Mouse (Mus musculus): ENCODE measurements at regions not wholly inside any gene's neighbourhood (a gene's known extent, or its start where the extent isn't known, plus 50 kb on each side); places are given as distances from the start of the nearest gene placed in this dataset.
A peak's percentile ranks its signal among the peaks of the same experiment; 100 is the strongest.

DNA sequence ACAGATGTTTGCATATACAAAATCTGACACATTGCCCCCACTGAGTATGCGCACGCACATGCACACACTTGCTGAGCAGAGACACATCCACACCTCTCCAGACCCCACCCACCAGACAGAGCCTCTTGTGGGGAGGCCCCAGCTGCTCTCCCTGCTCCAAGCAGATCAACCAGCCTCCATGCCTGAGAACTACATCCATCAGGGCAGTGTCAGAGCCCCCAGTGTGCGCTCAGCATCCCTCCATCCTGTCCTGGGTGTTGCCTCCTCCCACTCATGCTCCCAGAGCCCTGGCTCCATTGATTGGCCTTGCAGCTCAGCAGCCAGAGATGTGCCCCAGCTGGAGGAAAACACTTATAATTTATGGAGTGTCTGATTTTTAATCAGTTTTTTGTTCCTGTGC is 124.1 kb upstream of the Rpl38 start:
- no peak for DNase-seq (ENCODE audit: extremely low spot score in 1 of 2, low spot score in 2 of 2)
- H3K27ac ChIP-seq, result no peak overlapping the region
- no peak overlapping the region for H3K4me3 ChIP-seq
- intact Hi-C loops (cut with DNase I), result no loop called here
- no peak for TF ChIP-seq CTCF (IDR thresholded peaks at IDR 0.05)

DNA sequence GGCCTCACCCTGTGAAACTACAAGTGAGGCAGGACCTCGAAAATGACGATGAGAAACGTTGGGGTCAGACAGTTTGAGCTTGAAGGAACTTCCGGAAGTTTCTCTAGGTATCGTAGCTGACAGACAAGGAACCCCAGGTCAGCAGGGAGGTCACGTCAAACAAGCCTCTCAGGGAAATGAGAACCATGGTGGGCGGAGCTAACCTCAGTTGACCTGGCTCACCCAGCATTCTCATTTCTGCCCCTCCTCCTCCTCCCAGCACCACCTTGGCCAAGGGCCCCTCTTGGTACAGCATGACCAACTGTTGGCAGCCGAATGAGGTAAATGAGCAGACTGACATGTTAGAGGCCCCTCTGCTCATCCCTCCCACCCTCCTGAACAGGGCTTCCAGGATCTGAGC is 126.2 kb upstream of the Rpl38 start:
- intact Hi-C loops (cut with DNase I), result no loop called here
- Histone ChIP-seq H3K27ac (no peak overlapping the region), H3K4me3 (no peak overlapping the region)
- DNase-seq (ENCODE audit: extremely low spot score in 1 of 2, low spot score in 2 of 2), result no peak
- TF ChIP-seq CTCF (IDR thresholded peaks at IDR 0.05), result no peak

DNA sequence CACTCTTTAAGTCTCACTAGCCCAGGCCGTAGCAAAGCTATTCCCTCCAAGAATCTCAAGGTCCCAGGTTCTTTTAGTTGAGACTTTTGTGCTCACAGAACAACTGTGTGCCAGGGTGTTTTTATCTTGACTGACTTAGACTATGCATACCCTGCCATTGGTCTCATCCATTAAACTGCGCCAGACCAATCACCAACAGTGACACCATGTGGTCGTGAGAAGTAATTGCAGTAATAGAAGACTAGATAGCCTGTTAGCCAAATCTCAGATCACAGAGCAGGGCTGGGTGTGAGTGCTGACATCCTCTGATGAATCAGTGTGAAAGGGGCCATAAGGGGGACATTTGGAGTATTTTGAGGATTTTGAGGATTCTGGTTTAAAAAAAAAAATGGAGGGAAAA is 127.8 kb upstream of the Rpl38 start:
- TF ChIP-seq CTCF (IDR thresholded peaks at IDR 0.05), result peak; percentile 20
- no peak overlapping the region for H3K4me3 ChIP-seq

DNA sequence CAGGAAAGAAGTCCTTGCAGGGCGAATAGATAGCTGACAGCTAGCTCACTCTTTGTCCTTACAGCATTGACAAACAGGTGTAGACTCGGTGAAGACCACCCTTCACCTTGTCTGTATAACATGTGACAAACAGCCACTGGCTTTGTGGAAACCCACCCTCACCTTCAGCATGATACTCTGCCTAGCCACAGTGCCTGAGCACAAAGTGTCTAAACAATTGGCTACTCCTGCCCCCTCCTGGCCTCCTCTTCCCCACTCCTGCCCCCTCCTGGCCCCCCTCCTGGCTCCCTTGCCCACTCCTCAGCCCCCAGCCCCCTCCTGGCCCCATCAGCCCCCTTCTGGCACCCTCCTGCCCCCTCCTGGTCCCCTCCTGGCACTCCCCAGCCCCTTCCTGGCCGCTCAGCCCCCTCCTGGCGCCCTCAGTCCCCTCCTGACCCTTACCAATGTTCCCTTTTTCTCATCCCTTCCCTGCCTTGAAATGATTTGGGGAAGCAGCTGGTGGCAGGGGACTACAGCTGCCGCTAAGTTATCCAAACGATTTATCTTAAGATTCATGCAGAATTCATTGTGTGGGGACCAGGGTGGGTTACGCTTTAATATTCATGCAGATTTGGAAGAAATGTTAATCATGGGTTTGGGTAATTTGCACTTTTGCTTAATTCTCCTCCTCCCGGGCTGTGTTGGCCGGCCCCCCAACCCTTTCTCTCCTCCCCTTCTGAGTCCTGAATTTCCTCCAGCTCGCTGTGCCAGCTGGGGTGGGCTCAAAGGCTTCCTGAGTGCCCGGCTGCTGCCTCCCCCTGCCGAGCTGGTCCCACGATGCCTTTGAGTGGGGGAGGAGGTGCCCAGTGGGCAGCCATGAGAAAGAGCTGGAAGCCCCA is 131.5 kb upstream of the Rpl38 start:
- no peak overlapping the region for H3K27ac ChIP-seq
- no peak for TF ChIP-seq CTCF (IDR thresholded peaks at IDR 0.05)
- no peak overlapping the region for H3K4me3 ChIP-seq
- no peak for DNase-seq (ENCODE audit: extremely low spot score in 1 of 2, low spot score in 2 of 2)
- intact Hi-C loops (cut with DNase I), result no loop called here

More for the DNA sequence above, 127.8 kb upstream of the Rpl38 start:
- no peak for DNase-seq (ENCODE audit: extremely low spot score in 1 of 2, low spot score in 2 of 2)
- no peak overlapping the region for H3K27ac ChIP-seq
- intact Hi-C loops (cut with DNase I), result no loop called here

DNA sequence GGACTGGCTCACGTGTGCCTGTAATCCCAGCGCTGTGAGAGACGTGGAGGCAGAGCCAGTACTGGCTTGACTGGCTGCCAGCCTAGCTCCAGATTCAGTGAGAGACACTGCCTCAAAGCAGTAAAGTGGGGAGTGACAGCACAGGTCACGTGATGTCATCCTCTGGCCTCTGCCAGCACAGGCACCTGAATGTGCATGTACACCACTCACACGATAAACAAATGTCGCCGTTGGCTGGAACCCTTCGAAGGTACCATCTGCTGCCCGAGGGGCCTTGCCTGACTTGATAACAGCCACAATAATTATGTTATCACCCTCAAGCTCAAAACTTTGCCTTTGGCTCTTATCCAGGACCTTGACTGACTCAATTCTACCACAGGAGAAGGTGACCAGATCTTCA is 132.4 kb upstream of the Rpl38 start:
- intact Hi-C loops (cut with DNase I), result no loop called here
- no peak for DNase-seq (ENCODE audit: extremely low spot score in 1 of 2, low spot score in 2 of 2)
- TF ChIP-seq CTCF (IDR thresholded peaks at IDR 0.05), result no peak
- Histone ChIP-seq H3K4me3 (no peak overlapping the region), H3K27ac (no peak overlapping the region)

DNA sequence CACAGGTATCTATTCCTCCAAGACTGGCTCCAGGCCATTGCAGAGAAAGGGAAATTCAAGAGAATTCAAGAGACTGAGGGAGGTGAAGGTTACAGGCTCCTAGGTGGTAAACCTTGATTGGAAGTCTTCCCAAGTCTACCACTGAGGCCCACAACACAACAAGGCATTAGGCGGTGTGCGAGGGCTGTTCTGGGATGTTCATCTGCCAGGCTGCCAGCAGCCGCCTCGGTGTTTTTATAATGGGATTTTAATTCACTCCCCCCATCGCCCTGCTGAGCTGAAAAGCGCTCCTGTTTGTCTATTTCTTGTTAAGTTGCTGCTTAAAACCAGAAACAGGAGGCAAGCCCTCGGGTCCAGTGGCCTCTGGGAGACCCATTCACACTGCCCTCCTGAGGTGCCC is 133.9 kb upstream of the Rpl38 start:
- H3K4me3 ChIP-seq, result no peak overlapping the region
- no peak for TF ChIP-seq CTCF (IDR thresholded peaks at IDR 0.05)
- intact Hi-C loops (cut with DNase I), result no loop called here
- H3K27ac ChIP-seq, result no peak overlapping the region
- no peak for DNase-seq (ENCODE audit: extremely low spot score in 1 of 2, low spot score in 2 of 2)

DNA sequence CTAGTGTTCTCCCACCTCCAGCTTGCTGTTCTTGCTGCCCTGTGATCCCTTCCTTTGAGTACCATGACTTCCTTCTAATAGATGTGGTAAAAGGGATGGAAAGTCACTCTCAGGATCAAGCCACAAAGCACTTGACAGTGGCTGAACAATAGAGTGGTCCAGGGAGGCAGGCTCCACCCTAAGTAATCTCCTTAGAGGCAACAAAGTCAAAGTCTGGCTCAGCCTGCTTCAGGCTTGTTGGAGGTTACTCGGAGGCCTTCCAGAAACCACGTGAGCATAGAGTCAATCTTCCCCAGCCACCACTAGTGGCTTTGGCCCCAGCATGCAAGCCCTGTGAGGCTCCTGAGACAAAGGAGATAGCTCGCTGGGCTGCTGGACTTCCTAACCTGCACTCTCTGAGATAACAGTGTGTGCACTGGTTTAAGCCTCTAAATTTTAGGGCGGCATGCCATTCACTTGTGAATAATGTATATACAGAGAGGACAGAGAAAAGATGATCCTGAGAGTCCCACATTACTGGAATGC is 137.0 kb upstream of the Rpl38 start:
- Histone ChIP-seq H3K27ac (no peak overlapping the region), H3K4me3 (no peak overlapping the region)
- intact Hi-C loops (cut with DNase I), result no loop called here
- no peak for TF ChIP-seq CTCF (IDR thresholded peaks at IDR 0.05)
- no peak for DNase-seq (ENCODE audit: extremely low spot score in 1 of 2, low spot score in 2 of 2)

DNA sequence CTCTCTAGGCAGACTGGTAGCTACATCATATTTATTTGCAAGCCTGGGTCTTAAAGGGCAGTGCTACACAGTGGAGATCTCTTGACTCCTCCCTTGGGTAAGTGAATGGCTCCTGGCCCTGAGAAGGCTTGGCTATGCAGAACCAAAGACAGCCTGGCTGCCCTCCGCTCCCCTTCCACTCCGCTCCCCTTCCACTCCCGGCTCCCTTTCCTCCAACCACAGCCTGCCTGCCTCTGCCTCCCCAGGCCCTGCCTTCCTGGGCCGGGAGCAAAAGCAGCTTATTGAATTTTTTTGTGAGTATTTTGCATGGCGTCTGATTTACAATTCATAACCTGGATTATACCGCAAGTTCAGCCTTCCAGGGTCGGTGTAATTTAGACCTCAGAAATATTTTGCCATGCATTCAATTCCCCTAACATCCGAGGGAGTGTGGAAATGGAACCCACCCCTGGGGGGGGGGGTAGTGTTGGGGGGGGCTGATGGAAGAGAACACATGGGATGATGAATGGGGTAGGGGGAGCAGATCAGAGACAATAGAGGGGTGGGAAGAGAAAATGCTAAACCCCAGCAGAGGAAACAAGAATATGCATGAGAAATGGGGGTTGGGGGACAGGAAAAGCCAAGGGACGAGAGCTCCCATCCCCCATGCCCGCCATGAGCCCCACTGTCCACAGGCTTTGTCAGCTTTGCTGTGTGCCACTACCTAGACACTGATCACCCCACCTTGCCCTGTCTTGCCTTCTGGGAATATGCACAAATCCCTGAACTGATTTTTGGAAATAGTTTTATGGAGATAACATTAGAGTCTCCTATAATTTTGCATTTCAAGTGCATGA is 139.2 kb upstream of the Rpl38 start:
- no peak for DNase-seq (ENCODE audit: extremely low spot score in 1 of 2, low spot score in 2 of 2)
- no peak for TF ChIP-seq CTCF (IDR thresholded peaks at IDR 0.05)
- Histone ChIP-seq H3K27ac (no peak overlapping the region), H3K4me3 (no peak overlapping the region)
- intact Hi-C loops (cut with DNase I), result no loop called here

DNA sequence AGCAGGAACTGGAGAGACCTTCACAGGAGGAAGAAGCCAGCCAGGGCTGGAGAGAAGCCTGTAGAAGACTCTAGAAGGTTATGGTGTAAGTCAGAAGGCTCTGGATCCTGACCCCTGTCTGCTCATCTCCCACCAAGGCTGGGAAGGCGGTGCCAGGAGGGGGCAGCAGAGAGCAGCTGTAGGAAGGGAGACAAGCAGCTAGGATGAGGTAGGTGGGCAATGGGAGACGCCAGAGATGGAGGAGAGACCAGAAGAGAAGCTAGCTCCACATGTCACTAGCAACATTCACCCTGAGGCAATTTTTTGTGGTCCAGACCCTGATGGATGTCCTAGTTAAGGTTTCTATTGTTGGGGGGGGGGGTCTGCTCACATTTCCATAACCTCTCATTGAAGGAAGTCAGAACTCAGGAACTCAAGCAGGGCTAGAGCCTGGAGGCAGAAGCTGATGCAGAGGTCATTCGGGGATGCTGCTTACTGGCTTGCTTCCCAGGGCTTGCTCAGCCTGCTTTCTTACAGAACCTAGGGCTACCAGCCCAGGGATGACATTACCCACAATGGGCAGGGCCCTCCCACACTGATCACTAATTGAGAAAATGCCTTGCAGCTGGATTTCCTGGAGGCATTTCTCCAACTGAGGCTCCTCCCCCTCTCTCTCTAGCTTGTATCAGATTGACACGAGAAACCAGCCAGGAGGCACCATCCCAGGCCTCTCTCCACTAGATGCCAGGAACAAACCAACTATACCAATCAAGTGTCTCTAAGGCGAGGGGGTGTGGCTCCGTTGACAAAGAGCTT is 144.7 kb upstream of the Rpl38 start:
- no peak overlapping the region for H3K4me3 ChIP-seq
- no peak overlapping the region for H3K27ac ChIP-seq
- intact Hi-C loops (cut with DNase I), result loop anchor here (1.0 kb wide), 1 partner anchor 113 kb away; no protein-coding TSS in a partner anchor
- peak; percentile 64 to 72 for DNase-seq (ENCODE audit: extremely low spot score in 1 of 2, low spot score in 2 of 2)
- TF ChIP-seq CTCF (IDR thresholded peaks at IDR 0.05), result peak; percentile 83

DNA sequence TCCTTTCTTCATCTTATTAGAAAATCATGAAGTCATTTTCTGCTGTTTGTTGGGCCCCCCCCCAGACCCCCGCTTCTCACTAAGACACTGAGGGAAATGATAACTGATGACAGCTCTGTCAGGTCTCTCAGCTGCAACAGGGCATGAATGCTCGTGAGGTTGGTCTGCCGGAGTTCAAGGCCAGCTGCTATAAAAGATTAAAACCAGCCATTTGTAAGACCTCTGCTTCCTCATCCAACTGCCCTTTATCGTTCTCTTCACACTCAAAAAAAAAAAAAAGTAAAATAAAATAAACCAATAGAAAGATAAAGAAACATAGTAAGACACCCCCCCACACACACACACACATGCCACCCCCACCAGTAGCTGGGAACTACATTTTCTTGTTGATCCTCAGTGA is 153.0 kb upstream of the Rpl38 start:
- Histone ChIP-seq H3K4me3 (no peak overlapping the region), H3K27ac (no peak overlapping the region)
- DNase-seq (ENCODE audit: extremely low spot score in 1 of 2, low spot score in 2 of 2), result no peak
- intact Hi-C loops (cut with DNase I), result loop anchor here (5.0 kb wide), 1 partner anchor 107 kb away; no protein-coding TSS in a partner anchor
- TF ChIP-seq CTCF (IDR thresholded peaks at IDR 0.05), result no peak

DNA sequence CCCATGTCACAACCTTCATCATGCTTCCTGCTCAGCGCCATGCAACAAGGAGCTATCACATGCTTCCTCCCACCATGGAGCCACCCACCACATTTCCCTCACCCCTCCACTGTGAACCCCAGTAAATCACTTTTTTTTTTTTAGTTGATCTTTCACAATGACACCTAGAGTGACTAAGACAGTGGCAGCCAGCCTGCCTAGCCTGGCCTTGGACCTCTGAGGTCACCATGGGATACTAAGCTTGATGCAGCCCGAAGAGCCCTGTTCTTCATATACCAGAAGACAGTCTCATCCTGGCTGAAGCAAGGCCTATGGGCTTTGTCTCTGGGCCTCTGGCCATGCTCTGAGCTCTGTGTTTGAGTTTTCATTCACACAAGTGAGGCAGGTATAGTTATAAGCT is 154.2 kb upstream of the Rpl38 start:
- DNase-seq (ENCODE audit: extremely low spot score in 1 of 2, low spot score in 2 of 2), result no peak
- no peak for TF ChIP-seq CTCF (IDR thresholded peaks at IDR 0.05)
- intact Hi-C loops (cut with DNase I), result no loop called here
- Histone ChIP-seq H3K4me3 (no peak overlapping the region), H3K27ac (no peak overlapping the region)

Data from left cerebral cortex, adult 2 months (tissue).